Mouse (Mus musculus): Measurements from ENCODE around the gene Mrc1. TPM values are rescaled to one million over a fixed set of nuclear protein-coding genes. Genes with fewer than 3 reads are reported as not detected.

The Mrc1 gene
- 5.7 TPM for polyA plus RNA-seq (2014; fragmentation: Illumina TruSeq; extraction: RNeasy Lipid Tissue Mini Kit (QIAGEN cat#74804); ENCODE audit: low read depth, low replicate concordance)

DNA sequence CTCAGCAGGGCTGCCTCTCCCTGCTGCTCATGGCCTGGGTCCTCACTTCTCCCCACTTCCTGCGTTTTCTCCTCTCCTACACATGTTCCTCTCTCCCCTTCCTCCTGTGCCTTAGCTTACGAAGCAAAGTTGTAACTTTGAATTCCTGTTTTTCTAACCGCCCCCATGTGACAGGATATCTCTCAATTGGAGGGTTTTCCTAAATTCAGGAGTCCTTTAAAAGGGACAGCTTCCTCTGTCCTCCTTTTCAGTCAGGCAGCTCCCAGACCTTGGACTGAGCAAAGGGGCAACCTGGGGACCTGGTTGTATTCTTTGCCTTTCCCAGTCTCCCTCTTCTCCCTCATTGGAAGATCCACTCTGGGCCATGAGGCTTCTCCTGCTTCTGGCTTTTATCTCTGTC, at the start of gene Mrc1:
Gene Mrc1 (plus strand): TSS at position 244 of the 400 bp plus-strand sequence.

Other genes with a start within 250 kb of the Mrc1 start
- gene Hacd1, start 173.3 kb upstream of the Mrc1 start, polyA plus RNA-seq (2014; fragmentation: Illumina TruSeq; extraction: RNeasy Lipid Tissue Mini Kit (QIAGEN cat#74804); ENCODE audit: low read depth, low replicate concordance), result 53.4 TPM
- 115 TPM for gene Stam, start 155.3 kb upstream of the Mrc1 start, polyA plus RNA-seq (2014; fragmentation: Illumina TruSeq; extraction: RNeasy Lipid Tissue Mini Kit (QIAGEN cat#74804); ENCODE audit: low read depth, low replicate concordance)
- not detected for gene Tmem236, start 54.9 kb upstream of the Mrc1 start, polyA plus RNA-seq (2014; fragmentation: Illumina TruSeq; extraction: RNeasy Lipid Tissue Mini Kit (QIAGEN cat#74804); ENCODE audit: low read depth, low replicate concordance)
- gene Slc39a12, start 158.9 kb downstream of the Mrc1 start, polyA plus RNA-seq (2014; fragmentation: Illumina TruSeq; extraction: RNeasy Lipid Tissue Mini Kit (QIAGEN cat#74804); ENCODE audit: low read depth, low replicate concordance), result not detected

Measured in kidney, adult 10 weeks (tissue).